ENCODE assay signal across 23 mouse cellular contexts in the genomic region with DNA sequence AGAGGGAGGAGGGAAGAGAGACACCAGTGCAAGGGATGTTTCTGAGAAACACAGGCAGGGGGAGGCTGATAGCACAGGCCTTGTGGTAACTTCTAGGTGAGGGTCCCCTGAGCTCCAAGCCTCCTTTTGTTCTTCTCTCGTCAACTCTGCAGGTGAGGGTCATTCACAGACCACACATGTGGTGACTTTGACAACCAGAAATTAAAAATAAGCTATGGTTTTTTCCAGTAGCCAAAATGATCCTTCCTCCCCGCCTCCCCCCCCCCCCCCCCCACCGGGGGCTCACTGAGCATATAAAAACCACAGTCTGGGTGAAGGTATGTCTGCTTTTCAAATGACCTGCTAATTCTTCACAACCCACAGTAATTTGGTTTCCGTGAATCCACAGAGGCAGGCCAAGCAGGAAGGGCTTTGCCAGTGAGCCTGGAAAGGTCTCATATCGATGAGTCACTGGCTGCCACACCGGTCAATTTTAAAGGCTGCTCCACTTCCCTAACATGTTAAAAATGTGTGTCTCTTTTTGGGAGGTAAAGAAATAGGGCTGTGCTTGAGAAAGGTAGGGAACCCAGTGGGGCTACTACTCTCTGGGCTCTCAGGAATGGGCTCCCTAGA. TPM values are rescaled to one million over a fixed set of nuclear protein-coding genes. Genes with fewer than 3 reads are reported as not detected.
DNase-seq lines count a peak whose midpoint lies in the region; TF ChIP-seq lines count a peak whose summit lies in the region.
"Had no signal": no experiment of that assay in that cellular context is flagged by ENCODE, and none has a peak within 500 bp of the region (broad histone marks: within the 10 kb centered on the region; RNA-seq: fewer than 3 reads in every experiment).

No protein-coding gene starts in this region.

- no peak for TF ChIP-seq POLR2A in thymus, adult 2 months (IDR thresholded peaks at IDR 0.05; ENCODE audit: control insufficient read depth, extremely low read depth, insufficient read depth, low read length, poor library complexity)

- peaks cover 6% of the 10 kb centered on the region for H3K36me3 ChIP-seq in thymus, adult 2 months (ENCODE audit: control insufficient read depth, insufficient read depth, low read length)
- H3K36me3 ChIP-seq: embryonic facial prominence, embryonic 12.5 days; forebrain, embryonic 12.5 days; G1E; heart, embryonic 13.5 days; hindbrain, embryonic 12.5 days had no signal

- 8% methylated on average over 6 of the region's 6 CpGs for WGBS in thymus, adult 2 months

- peaks cover 82% of the 10 kb centered on the region for H3K4me1 ChIP-seq in thymus, adult 2 months (replicated peaks; ENCODE audit: control insufficient read depth, insufficient read depth, low read length)

- H3K27ac ChIP-seq in thymus, adult 2 months (ENCODE audit: control insufficient read depth, insufficient read depth, low read length) = peak overlapping the region; percentile 91
- H3K27ac ChIP-seq: embryonic facial prominence, embryonic 12.5 days; forebrain, embryonic 12.5 days; gastrocnemius, adult 2 months; heart, embryonic 13.5 days; hindbrain, embryonic 12.5 days had no signal

- H3K27me3 ChIP-seq in thymus, adult 2 months (ENCODE audit: control insufficient read depth, insufficient read depth, low read length) = no peaks in the 10 kb centered on the region

- no peak for DNase-seq in thymus, adult 2 months
- DNase-seq in thymus, postnatal 14 days = no peak
- DNase-seq in A20 (ENCODE audit: low read depth, low spot score) = peak; percentile 74
- DNase-seq in Muller cell, postnatal 12 days (ENCODE audit: inconsistent ontology term) = peak; percentile 21
- DNase-seq in induced T-regulatory cell, adult 2 months (ENCODE audit: low read depth) = peak; percentile 59
- no peak for DNase-seq in layer of hippocampus, postnatal 10 days (ENCODE audit: low spot score in 2 of 2)
- DNase-seq in frontal cortex, postnatal 25 days (ENCODE audit: low spot score in 2 of 2) = no peak
- DNase-seq in kidney, postnatal 14 days = no peak
- DNase-seq: adrenal gland, postnatal 14 days; cerebellum, adult 2 months; cerebellum, postnatal 10 days; embryo, embryonic 11 days; forebrain, postnatal 0 days; gastrocnemius, adult 2 months; gastrocnemius, postnatal 25 days; heart, postnatal 10 days; heart, postnatal 4 days had no signal

- no peak for TF ChIP-seq CTCF in thymus, adult 2 months (IDR thresholded peaks at IDR 0.05; ENCODE audit: borderline replicate concordance, control insufficient read depth, extremely low read depth, insufficient read depth, low read length, poor library complexity)

- H3K4me3 ChIP-seq in thymus, adult 2 months (ENCODE audit: control insufficient read depth, insufficient read depth, low read length) = no peak overlapping the region
- H3K4me3 ChIP-seq: embryonic facial prominence, embryonic 12.5 days; forebrain, embryonic 12.5 days; gastrocnemius, adult 2 months; heart, embryonic 13.5 days; hindbrain, embryonic 12.5 days had no signal

RNA-seq across cellular contexts. Expression of a gene that starts 15.0 kb away (rescaled TPM):
- polyA plus RNA-seq in thymus, adult 2 months (2012; rRNA removed) = 6.7 and 6.8 TPM in 2 replicates
- 1 to 10 TPM; 1.0 to 1.8 TPM for total RNA-seq in layer of hippocampus, postnatal 10 days (2021)
- total RNA-seq: G1E; gastrocnemius, adult 2 months; granulocyte monocyte progenitor cell, adult 5-6 weeks; heart, postnatal 10 days; heart, postnatal 4 days had no signal
- polyA plus RNA-seq: G1E had no signal

RNA-seq across cellular contexts. Expression of a gene that starts 22.4 kb away (rescaled TPM):
- 70.5 and 96.7 TPM in 2 replicates for polyA plus RNA-seq in thymus, adult 2 months (2012; rRNA removed)
- 100 to 1,000 TPM; 108 to 110 TPM for total RNA-seq in layer of hippocampus, postnatal 10 days (2021)

RNA-seq across cellular contexts. Expression of a gene that starts 48.9 kb away (rescaled TPM):
- 6.0 and 6.6 TPM in 2 replicates for polyA plus RNA-seq in thymus, adult 2 months (2012; rRNA removed)
- 1 to 10 TPM; 3.3 to 4.2 TPM for total RNA-seq in layer of hippocampus, postnatal 10 days (2021)
- total RNA-seq: granulocyte monocyte progenitor cell, adult 5-6 weeks had no signal
- polyA plus RNA-seq: G1E had no signal

Comparison
In these comparisons a context has a peak if more than half of its experiments do, and no peak if none do; other contexts are left out.
1. DNase-seq: peak in A20 (single experiment), Muller cell, postnatal 12 days (single experiment) and induced T-regulatory cell, adult 2 months (single experiment); none in thymus, adult 2 months (single experiment), thymus, postnatal 14 days (single experiment), layer of hippocampus, postnatal 10 days (0 of 2), frontal cortex, postnatal 25 days (0 of 2) and kidney, postnatal 14 days (single experiment).